Mouse (Mus musculus) left cerebral cortex, postnatal 25 days (tissue): ENCODE results near the gene Prdm15. TPM values are rescaled to one million over a fixed set of nuclear protein-coding genes. Genes with fewer than 3 reads are reported as not detected.
A peak's percentile ranks its signal among the peaks of the same experiment; 100 is the strongest.

Source experiments
- DNase-seq, 2 experiments: peaks; one replicate each; pipeline ENCODE4 v3.0.0; 2022; ENCODE audit warnings: low spot score in 2 of 2, mixed read lengths in 1 of 2
- intact Hi-C: fragments of 180-260 bp; cut with DNase I; formaldehyde crosslinking; loops from one replicate; pipeline ENCODE4 v1.15.1; 2025
- total RNA-seq, 2 experiments: library from RNA; stranded (reverse); gene quantifications; 2 replicates each; pipeline ENCODE4 v1.2.3; 2021

The Prdm15 gene
- total RNA-seq, result 10 to 100 TPM; 20.0 to 24.6 TPM

DNA sequence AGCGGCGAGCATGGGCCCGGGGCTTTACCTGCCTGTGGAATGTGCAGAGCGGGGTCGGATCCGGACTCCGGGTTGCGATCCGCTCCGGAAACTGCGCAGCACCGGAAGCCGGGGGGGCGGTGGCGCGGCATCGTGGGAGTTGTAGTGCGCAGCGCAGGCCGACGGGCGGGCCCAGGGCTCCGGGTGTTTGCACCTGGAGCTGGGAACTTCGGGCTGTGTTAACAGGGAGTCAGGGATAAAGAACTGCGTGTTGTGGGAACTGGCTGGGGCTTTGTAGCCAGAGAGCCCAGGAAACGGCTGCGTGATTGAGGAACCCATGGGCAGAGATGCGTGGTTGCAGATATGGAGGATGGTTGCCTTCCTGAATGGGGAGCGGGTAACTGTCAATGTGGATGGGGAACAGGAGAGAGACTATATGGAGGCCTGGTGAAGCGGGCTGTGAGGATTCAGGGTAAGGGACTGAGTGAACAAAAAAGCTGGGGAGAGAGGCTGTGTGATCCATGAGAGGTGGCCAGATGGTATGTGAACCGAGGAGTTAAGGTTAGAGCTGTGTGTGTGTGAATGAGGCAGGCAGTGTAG lies at the start of gene Prdm15:
Gene Prdm15 (minus strand): TSS at position 110 of the 579 bp plus-strand sequence.
- intact Hi-C loops, result loop anchor here (1.0 to 5.0 kb wide), 4 partner anchors 13 to 145 kb away; partner anchors contain the start of genes B230307C23Rik, C2cd2 and Zbtb21
- peak; percentile 90 to 91 for DNase-seq

DNA sequence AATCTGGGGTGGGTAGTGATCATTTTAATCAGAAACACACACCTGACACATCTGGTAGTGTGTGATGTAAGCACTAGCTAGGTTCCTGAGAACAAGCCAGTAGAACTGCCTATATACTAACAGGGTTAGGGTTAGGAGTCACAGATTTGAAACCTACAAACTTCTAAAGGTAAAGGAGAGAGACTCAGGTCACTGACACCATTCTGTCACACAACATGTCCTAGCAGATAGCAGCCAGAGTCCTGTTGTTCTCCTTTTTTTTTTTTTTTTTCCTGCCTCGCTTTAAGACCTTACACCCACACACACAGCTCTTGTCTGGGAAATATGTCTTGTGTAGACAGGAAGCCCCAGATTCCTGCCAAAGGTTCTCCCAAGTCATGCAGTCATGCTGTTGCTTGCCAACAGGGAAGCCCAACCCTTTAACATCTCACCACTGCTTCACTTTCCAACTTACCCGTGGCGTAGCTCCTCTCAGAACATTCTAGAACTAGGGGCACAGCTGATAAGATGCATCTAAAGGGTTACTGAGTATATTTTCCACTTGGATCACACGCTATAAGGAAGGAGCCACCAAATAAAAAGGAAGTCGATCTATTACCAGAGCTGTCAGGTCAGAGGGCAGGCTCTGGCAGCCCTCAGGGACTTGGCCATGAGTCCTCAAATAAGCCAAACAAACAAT lies 45.8 kb upstream of the Prdm15 start:
- intact Hi-C loops, result no loop called here
- DNase-seq, result no peak

DNA sequence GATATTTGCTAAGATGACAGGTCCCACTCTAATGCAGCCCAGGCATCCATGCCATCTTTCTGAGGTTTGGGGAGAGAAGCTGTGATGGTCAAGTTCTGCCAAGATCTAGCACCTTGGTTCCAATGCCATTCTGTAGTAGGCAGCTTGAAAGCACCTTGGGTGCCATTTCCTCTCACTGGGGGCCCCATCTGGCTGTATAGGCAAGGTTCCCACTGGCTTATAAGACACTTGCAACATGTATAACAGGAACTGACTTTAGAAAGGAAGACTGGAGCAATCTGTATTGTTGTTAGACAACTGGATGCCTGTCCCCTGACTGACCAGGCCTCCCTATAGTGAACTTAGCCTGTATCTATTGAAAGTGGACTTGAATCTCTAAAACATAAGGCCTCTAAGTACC lies 36.1 kb upstream of the Prdm15 start:
- intact Hi-C loops, result no loop called here
- no peak for DNase-seq

DNA sequence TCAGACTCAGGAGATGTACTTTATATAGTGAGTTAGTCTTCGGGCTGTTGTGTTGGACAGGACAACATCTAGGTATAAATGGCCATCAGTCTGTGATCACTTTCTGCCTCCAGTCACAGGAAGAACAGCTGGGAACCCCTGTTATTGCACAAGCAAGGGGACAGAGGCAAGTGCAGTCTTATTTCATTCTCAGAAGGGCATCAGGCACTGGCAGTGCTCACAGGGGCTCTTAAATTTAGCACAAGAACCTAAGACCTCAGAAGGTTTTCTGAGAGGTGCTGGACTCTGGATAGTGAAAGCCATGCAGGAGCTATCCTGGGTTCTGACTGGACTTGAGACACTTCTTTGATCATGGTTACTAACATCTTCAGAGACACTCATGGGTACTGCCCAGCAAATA lies 32.0 kb upstream of the Prdm15 start:
- intact Hi-C loops, result no loop called here
- DNase-seq, result no peak

DNA sequence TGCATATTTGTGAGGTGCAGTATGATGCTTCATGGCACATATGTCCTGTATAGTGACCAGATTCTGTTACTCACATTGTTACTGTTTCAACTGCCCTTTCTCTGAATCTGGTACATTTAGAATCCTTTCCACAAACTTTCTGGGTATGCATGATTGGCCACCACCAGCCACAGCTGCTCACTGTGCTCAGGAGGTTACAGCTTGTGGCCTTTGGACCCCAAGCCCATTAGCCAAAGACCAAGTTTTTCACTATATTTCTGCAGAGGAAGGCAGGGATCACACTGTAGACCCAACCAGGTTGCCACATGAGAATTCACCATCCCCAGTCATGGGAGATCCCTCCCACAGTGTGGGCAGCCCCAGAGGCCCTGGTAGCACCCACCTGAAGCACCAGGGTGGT lies 31.2 kb upstream of the Prdm15 start:
- no peak for DNase-seq

DNA sequence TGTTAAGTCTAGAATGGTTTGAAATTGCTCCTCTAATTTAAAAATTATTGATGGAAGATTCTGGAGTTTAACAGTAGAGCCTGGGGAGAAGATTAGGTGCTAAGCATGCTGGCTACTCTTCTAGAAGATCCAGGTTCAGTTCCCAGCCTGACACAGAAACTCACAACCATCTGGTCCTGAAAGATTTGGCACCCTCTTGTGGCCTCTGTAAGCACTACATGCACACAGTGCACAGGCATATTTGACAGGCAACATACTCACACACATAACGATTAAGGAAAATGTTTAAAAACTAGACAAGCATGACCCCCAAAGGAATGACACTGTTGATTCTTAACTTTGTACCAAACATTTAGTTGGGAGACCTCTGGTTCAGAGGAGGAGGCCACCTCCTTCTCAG lies 27.5 kb upstream of the Prdm15 start:
- peak; percentile 31 to 50 for DNase-seq
- intact Hi-C loops, result loop anchor here (5.0 kb wide), 1 partner anchor 72 kb away; no protein-coding TSS in a partner anchor

More for the DNA sequence above, 31.2 kb upstream of the Prdm15 start:
- intact Hi-C loops, result no loop called here

DNA sequence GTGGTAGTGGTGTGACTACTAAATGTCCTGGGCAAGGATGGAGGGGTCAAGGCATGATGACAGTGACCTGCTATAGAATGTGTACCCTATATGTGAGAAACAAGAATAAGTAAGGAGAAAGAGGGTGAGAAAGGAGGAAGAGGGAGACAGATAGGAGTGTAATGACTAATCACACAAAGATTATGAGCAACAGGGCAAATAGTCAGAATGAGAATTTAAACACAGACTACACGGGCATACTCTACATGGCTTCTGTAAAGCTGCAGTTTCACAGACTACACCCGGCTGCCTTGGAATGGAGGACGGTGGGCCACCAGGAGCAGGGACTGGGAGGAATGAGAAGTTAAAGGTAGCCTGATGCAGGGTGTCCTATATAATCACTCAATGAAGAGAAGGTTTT lies 25.9 kb upstream of the Prdm15 start:
- no peak for DNase-seq
- intact Hi-C loops, result loop anchor here (5.0 kb wide), 1 partner anchor 70 kb away; no protein-coding TSS in a partner anchor

DNA sequence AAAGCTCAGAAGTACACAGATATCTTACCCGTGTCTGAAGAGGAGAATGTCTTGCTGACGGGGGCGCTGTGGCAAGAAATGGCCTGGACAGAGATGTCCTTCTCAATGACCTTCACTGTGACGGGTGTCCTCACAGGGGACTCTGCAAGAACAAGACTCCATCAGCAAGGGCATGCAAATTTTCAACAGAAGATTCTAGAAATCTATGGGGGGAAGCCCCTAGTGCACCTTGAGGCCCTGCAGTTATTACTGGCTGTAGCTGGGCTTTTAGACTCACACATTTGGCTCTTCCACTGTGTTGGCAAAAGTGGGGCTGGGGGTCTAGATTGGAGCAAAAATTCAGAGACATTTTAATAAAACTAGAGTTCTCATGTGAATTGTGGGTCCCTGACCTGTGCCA lies 23.5 kb upstream of the Prdm15 start:
- intact Hi-C loops, result loop anchor here (5.0 kb wide), 1 partner anchor 68 kb away; no protein-coding TSS in a partner anchor
- DNase-seq, result no peak

DNA sequence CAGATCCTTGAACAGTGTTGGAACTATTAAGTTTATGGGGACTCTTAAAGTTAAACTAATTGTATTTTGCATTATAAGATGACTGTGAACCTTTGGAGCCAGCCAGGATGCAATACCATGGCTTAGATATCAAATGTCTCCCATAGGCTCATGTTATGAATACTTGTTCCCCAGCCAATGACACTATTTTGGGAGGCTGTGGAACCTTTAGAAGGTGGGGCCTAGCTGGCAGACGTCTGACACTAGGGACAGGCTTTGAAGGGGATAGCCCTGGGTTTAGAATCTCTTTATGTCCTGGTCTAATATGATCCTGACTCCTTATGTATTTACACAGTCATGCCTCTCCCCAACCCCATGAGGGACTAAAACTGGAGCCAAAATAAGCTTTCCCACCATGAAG lies 22.7 kb upstream of the Prdm15 start:
- intact Hi-C loops, result no loop called here
- no peak for DNase-seq

DNA sequence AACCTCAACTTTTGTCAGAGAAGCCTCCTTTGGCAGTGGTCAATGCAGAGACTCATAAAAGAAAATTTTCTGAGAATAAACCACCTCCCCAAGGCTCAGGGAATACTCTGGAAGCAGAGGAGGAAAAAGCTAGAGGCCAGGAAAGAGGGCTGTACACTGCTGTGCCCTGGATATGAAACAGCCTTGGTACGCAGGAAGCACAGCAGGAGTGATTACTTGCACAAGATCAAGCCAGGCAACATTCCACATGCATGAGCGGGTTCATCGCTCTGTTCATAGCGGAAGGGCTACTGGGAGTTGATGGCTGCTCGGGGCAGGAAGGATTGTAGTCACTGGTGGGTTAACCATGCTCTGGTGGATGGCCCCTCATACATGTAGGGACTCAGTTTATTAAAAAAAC lies 21.0 kb upstream of the Prdm15 start:
- no peak for DNase-seq
- intact Hi-C loops, result no loop called here

DNA sequence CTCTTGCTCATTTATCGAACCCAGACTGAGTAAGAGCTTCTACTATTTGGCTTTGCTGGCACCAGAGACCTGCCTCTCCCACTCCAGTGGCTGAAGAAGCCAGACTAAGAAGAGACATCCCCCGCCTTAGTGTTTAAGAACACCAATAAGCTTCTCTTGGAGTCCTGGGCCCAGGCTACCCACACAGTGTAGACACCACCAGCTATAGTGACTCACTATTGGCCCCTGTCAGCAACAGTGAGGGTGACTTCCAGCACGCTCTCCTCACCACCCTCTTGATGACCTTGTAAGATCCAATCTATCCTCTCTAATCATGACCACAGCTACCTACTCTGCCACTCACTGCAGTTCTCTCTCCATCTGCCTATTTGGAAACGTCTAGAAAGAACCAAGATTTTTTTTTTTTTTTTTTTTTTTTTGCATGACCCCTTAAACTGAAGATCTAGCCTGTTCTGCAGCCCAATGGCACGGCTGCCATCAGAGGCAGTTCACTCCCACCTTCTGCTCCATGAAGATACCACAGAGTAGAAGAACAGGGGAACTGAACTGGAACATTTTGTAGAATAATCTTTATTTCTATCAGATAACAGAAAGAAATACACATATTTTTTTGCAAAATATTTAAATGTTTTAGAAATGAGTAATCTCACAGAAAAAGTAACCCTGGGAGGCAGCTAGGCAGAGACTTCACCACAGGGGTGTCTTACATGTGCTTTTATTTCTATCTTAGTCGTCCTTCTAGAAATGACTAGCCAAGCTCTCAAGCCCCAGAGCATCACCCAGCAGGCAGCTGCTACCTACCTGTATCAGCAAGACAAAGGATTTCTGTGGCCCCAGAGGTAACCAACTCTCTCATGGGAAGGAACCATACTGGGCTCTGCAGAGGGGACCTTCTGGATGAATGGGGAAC lies 17.8 kb upstream of the Prdm15 start:
- intact Hi-C loops, result no loop called here
- no peak for DNase-seq

DNA sequence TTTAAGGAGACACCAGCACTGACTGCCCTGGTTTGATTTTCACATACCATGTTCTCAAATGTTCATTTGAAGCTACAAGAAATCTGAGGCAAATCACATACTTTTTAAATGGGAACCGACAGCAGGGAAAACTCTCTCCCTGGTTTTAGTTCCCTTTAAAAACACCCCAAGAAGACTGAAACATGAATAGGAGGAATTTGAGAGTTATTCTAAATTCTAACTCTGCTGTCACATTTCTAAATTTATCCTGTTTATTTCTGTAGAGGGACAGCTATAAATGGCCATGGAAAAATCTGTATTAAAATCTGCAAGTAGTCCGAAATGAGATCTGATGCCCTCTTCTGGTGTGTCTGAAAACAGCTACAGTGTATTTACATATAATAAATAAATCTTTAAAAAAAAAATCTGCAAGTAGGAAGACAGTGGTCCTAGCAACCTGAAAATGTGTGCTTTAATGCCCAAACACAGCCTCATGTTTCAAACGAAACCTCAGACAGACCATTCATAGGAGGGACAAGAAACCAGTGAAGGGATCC lies 12.3 kb upstream of the Prdm15 start:
- DNase-seq, result no peak
- intact Hi-C loops, result loop anchor here (2.0 kb wide), 1 partner anchor 13 kb away; the partner anchor contains the start of gene Prdm15

DNA sequence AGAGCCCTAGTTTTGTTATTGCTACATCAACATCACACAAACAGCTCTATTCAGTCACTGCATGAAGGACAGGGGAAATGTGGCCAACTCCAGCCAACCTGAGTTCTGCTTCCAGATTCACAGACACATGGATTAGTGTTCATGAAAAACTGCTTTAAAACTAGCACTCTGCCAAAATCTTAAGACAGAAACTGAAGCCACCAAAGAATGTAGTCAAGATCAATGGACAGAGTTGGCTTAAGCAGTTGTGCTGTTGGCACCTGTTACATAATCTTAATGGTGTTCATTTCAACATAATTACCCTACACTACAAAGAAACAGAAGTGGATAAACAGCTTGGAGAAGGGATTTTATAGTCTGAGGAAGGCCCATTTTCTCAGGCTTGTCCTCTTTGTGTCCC lies 4.4 kb upstream of the Prdm15 start:
- intact Hi-C loops, result no loop called here

DNA sequence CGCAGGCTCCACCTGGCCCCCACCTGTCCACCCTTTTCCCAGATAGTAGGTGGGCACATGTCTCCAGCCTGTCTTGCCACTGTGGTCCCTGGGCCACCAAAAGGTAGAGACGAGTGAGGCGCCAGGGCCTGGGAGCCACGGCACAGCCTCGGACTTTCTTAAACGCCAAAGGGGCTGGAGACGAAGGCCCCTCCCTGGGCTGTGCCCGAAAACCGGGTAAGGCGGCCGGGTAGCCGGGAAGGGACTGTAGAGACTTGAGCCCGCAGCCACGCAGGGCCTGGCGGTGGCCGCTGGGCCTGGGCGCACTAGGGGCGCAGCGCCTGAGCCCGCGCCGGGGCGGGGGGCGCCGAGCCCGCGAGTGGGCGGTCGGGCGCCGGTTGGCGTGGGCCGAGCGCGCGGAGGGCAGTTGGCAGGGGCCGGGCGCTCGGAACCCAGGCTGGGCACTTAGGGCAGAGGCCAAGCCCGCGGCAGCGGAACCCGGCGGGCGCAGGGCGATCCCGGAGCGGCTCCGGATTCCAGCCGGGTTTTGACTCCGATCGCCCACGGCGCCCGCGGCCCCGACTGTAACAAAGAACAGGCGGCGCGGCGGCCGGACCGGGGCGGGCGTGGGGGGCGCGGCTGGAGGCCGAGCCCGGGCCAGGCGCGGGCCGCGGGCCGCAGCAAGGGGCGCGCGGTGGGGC lies 449 bp downstream of the Prdm15 start:
- intact Hi-C loops, result loop anchor here (1.0 to 5.0 kb wide), 4 partner anchors 14 to 146 kb away; partner anchors contain the start of genes B230307C23Rik, C2cd2 and Zbtb21
- DNase-seq, result peak; percentile 85 to 86

More for the DNA sequence above, 4.4 kb upstream of the Prdm15 start:
- DNase-seq, result no peak

DNA sequence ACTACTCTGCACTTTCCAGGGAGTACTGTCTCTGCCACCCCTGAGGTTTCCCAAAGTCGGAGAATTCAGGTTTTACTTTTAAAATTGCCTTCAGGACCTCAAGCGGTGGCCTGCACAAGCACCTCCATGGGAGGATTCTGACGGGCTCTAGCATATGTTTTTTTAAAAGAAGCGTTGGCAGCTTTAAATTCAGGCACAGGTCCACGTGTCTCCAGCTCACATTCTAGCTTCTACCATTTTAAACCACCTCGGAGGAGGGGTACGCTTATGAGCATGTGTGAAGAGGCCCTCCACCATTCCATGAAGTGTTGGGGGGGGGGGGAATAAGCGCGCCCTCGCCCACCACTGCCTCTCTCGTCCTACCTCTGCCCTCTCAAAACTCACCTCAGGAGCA lies 986 bp downstream of the Prdm15 start:
- peak; percentile 68 to 87 for DNase-seq

DNA sequence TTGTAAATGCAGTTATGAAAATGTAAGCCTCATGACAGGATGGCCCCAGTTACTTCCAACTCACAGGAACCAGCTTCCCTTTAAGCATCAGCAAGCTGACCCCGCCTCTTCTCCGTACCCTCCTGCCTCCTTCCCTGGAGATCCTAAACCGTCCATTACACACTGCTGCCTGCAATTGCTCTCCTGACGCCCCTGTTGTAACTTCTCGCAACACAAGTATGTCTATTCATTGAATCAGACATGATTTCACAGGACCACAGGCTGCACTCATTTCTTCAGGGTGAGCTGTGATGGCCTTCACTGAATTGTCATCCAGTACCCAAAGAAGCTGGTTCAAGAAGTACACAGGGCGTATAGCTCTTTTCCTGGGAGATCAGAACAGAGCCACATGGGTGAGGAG lies 2.8 kb downstream of the Prdm15 start:
- DNase-seq, result no peak
- intact Hi-C loops, result no loop called here

More for the DNA sequence above, 986 bp downstream of the Prdm15 start:
- intact Hi-C loops, result loop anchor here (1.0 to 5.0 kb wide), 4 partner anchors 14 to 147 kb away; partner anchors contain the start of genes B230307C23Rik, C2cd2 and Zbtb21

DNA sequence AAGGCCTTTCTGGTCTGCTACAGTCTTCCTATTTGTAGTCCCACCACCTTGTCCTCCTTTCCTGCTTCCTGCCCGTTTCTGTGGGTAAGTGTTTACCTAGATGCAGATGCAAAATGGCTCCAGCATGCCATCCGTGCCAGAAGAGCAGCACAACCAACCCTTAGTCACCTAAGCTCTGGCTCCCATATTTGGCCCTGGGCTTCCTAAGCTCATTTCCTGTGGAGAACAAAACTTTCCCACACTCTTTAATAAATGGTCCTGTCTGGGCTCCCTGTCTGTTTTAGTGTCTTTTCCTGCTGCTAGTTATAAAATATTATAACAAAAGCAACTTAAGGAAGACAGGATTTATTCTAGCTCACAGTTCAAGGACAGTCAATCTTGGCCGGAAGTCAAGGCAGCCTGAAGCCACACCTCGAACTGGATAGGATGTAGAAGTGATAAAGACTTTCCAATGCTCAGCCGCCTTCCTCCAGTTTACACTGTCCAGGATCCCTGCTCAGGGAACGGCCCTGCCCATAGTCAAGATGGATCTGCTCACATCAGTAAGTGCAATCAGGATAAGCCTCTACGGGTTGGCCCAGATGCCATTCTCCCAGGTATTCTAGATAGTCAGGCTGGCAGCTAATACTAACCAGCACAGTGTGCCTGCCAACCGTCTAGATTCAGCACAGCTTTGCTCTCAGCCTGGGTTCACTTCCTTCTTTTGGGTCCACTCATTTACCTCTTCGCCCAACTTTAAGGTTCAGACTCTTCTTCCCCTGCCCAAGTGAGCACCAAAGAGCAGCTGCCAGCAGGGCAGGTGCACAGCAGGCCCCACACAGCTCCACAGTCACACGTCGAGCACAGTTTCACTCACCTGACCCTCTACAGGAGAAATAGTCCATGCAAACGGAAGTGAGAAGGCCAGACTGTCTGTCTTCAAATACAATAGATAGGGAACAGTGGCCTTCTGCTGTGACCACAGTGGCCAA lies 6.4 kb downstream of the Prdm15 start:
- intact Hi-C loops, result no loop called here
- DNase-seq, result no peak

DNA sequence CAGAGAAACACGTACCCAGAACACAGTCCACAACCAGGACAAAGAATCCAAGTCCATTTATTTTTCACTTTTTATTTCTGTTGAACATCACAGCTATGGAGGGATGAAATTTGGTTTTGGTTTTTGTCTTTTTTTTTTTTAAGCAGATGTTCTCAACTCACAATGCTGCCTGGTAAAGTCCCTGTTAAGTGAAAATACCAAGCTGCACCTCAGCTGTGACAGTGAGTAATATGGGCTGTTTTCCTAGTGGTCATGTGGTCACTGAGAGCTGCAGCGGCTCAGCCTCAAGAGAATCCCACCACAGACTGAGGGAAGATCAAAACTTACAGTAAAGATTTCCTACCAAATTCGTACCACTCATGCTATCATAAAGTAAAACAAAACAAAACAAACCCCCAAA lies 19.5 kb downstream of the Prdm15 start:
- intact Hi-C loops, result no loop called here

More for the DNA sequence above, 19.5 kb downstream of the Prdm15 start:
- DNase-seq, result no peak
